Mouse (Mus musculus) mesoderm, embryonic 11.5 days (tissue): ENCODE data around the gene Arhgef28.

Experiments
- DNase-seq: peaks from one replicate; pipeline ENCODE4 v3.0.0-alpha.2; 2012; ENCODE audit warnings: low read depth, low spot score

Arhgef28 gene

DNA sequence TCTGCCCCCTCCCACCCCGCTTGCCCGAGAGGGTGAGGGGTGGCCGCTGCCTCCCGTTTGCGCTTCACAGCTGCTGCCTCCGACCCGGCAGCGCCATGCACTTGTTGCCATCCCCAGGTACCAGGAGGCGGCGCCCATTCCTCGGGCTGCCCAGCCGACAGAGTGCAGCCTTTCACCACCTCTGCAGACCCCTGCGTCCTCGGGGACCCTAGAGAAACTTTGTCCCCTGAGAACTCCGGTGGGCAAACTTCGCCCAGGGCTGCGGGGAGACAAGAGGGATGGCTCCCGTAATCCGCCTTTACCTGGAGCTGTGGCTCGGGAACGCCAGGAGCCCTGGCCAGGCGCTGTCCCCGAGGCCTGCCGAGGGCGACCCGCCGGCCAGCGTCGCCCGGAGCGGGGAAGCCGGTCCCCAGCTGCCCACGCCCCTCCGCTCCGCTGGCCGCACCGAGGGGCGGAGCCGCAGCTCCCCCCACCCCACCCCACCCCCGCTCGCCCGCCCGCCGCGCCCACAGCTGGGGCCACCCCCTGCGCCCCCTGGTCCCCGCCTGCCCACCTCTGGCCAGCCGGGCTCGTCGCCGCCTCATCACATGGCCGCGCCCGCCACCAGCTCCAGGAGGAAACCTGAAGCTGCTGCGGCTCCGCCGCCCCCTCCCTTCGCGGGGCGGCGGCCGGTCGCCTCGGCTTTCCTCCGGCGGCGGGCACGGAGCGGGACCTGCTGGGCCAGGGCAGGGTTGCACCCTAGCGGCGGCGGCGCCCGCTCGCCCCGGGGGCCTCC, at the start of gene Arhgef28:
Gene Arhgef28, minus strand, starts transcription at position 669 of the 775 bp plus-strand sequence.
- DNase-seq = peak; percentile 63

- no peak for DNase-seq
These were observed 48.7 kb upstream of the Arhgef28 start for GRCm38 (mm10) chr13:98254921-98255320.

- DNase-seq = no peak
These were observed 43.4 kb upstream of the Arhgef28 start for GRCm38 (mm10) chr13:98249594-98249993.

- DNase-seq = no peak
These were observed 39.1 kb upstream of the Arhgef28 start for GRCm38 (mm10) chr13:98245386-98245785.

DNA sequence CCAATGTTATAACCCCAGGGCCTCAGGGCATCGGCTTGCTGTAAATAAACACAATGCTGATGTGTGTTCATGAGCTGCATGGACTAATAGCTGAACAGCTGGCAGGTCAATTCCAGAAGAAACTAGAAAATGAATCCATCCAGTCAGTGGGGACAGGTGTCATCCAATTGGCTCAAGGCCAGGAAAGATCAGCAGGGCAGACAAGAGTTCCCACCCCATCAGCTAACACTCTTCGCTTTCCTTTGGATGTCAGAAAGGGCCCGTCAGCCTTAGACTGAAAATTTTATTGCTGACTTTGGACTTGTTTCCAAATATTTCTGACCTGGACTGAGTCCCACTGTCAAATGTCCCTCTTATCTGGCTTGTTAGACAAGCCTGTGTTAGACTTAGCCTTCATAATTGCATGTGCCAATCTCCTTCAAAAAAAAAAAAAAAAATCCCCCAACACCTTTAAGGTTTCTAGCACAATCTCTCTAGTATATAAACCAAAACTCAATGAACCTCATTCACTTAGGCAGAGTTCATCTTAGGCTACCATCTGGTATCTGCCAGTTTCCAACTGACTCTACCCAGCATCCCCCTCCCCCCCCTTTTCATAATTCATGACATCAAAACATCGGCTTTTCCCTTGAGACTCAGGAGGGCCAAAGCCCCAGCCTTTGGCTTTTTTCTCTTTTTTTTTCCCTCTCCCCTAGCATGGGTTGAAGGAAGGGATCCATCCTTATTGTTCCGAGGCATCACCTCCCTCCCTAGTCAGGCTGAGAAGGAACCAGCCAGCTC, 38.5 kb upstream of the Arhgef28 start:
- DNase-seq = peak; percentile 13

GRCm38 (mm10) chr13:98241531-98242282, 35.5 kb upstream of the Arhgef28 start:
- DNase-seq = no peak

- DNase-seq = peak; percentile 77
These were observed 33.9 kb upstream of the Arhgef28 start for GRCm38 (mm10) chr13:98239978-98240641.

DNA sequence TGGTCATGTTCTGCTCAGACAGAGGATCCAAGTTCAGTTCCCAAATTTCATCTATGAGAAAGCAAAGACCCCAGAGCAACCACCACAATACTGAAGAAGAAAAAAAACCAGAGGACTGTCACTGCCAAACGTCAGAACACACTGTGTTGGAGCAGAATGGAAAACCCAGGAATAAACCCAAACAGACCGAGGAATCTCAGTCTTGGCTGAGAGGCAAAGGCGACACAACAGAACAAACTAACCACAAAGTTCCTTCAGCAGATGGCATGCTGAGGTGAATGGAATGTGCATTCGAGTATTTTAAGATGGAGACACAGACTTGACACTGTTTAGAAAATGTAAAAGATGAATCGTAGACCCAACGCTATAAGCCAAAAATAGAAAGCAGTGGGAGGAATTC, 29.2 kb upstream of the Arhgef28 start:
- no peak for DNase-seq

DNA sequence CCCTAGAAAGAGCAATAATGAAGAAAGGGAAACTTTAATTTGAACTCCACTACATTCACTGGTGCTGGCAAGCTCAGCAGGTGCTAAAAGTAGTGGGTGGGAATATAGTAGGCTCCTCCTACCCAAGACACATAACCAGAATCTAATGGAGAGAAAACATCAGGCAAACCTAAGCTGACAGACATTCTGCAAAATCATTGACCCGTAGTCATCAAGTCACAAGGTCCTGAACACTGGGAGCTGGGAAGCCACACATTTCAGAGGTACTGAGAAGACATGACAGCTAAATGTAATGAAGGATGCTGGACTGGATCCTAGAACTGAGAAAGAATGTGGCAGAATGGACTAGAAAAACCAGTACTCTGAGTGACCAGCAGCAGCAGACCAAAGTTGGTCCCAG, 24.3 kb upstream of the Arhgef28 start:
- DNase-seq = no peak

- no peak for DNase-seq
These were observed 20.0 kb upstream of the Arhgef28 start for GRCm38 (mm10) chr13:98226225-98226624.

DNA sequence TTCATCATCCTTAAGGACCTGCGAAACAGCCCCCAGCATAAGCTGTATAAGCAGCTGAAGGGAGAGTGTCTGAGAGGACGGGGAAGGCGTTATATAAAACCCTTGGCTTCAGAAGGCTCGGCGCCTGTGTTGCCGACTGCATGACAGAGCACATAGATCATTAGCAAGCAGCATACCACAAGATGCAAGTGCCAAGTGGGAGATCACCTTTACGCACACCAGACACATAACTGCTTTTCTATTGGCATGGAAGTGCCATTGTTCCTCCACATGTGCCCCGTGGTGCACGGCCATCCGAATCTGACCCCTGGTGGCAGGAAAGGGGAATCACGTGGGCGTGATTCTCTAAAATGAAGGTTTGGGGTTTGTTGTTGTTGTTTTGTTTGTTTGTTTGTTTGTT, 16.6 kb upstream of the Arhgef28 start:
- DNase-seq = peak; percentile 47

GRCm38 (mm10) chr13:98210137-98210536, 3.9 kb upstream of the Arhgef28 start:
- no peak for DNase-seq

GRCm38 (mm10) chr13:98208842-98209241, 2.6 kb upstream of the Arhgef28 start:
- peak; percentile 52 for DNase-seq

DNA sequence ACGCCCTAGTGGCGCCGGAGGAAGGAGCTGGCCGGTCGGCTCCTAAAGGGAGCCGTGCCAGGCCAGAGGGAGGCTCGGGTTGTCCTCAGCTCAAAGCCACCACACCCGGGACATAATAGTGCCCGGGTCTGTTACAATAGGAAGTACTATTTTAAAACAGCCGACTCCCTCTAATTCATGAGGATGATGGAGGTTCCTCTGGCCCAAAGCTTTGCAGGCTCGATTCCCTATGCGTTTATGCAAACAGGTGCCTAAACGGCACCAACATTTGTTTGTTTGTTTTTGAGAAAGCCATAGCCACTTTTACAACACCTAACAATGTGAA, 269 bp upstream of the Arhgef28 start:
- no peak for DNase-seq

DNA sequence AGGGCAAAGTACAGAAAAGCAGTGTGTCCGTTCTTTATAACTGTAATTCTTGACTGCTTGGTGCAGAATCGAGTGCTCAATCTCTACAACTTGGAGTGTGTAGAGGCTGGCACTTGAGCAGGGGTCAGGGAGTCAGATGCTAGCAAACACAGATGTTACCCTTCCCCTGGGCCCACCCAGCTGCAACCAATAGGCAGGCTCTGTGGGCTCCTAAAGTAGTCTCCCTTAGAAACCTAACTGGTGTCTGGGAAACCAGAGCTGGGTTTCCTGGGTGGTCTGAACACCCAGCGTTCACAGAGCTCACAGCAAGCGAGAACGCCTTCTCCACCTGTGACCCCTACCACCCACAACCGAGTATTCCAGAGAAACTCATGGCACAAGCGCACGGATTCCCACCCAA, 1.1 kb downstream of the Arhgef28 start:
- peak; percentile 53 for DNase-seq

- no peak for DNase-seq
These were observed 1.9 kb downstream of the Arhgef28 start for GRCm38 (mm10) chr13:98204371-98204770.

DNA sequence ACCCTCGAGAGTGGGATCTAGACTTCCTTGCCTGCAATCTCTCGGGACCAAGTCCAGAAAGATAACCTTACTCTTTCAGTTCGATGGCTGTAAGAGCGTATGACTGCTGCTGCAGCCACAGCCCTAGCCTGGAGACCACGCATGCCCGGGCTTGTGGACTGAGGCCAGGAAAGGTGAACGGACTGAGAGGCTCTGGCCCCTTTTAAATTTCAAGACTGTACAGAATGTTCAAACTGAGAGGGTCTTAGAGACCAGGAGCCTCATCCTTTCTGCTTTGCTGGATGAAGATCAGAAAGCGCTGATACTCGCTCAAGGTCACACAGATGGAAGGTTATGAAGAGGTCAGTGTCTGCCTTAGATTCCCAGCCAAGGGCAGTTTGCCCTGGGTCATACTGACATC, 4.8 kb downstream of the Arhgef28 start:
- no peak for DNase-seq

GRCm38 (mm10) chr13:98192596-98192995, 13.6 kb downstream of the Arhgef28 start:
- peak; percentile 24 for DNase-seq

DNA sequence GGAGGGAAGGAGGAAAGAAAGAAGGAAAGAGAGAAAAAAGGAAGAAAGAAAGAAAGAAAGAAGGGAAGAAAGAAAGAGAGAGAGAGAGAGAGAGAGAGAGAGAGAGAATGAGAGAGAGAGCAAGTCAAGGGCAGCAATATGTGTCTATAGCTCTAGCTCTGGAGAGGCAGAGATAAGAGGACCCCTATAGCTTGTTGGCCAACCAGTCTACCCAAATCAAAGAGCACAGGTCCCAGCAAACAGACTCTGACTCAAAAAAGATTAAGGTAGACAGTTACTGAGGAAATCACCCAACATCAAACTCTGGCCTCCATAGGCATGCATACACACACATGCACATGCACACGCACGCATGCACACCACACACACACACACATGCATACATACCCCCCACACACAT, 17.7 kb downstream of the Arhgef28 start:
- DNase-seq = no peak

GRCm38 (mm10) chr13:98187904-98188303, 18.3 kb downstream of the Arhgef28 start:
- no peak for DNase-seq

- DNase-seq = no peak
These were observed 20.1 kb downstream of the Arhgef28 start for GRCm38 (mm10) chr13:98186179-98186578.

DNA sequence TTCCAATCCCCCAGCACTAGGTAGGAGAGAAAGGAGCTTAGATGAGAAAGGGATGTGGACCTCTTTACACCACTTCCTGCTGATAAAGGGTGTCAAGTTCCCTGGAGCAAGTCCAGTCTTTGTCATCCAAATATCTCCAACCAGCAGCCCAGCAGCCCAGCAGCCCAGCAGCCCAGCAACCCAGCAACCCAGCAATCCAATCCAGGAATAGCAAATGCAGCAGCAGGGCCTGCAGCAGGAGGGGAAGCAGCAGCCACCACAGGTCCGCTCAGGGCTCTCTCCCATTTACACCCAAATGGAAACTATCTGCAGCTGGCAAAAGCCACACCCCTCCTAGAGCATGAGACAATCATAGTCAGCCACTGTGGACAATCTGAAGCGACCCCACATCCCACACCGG, 21.6 kb downstream of the Arhgef28 start:
- DNase-seq = no peak
